Mouse (Mus musculus): ENCODE data around the gene Hlx.

DNA sequence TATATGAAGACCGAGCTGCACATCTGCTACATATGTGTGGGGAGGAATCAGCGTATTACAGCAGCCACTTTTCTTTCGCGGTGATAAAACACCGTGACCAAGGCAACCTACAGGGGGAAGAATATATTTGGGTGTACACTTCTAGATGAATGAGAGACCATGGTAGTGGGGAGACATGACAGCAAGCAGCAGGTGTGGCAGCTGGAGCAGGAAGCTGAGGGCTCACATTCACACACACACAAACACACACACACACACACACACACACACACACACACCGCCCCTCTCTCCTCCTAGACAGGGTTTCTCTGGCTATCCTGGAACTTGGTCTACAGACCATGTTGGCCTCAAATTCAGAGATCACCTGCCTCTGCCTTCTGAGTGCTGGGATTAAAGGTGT lies 45.7 kb upstream of the Hlx start:
- TF ChIP-seq NANOG (IDR thresholded peaks at IDR 0.05; ENCODE audit: borderline replicate concordance, low read length) (no peak), CTCF (conservative IDR thresholded peaks at IDR 0.05; ENCODE audit: low read length) (no peak)
